Mouse (Mus musculus): ENCODE results near the gene Ppm1m. TPM values are rescaled to one million over a fixed set of nuclear protein-coding genes. Genes with fewer than 3 reads are reported as not detected.

The Ppm1m gene
- total and polyA plus RNA-seq, 3 experiments: 10.8 to 18.9 (median 12.1) TPM

GRCm38 (mm10) chr9:106236818-106237211 is 37.3 kb upstream of the Ppm1m start:
- H3K79me2 ChIP-seq (replicated peaks; ENCODE audit: control insufficient read depth, insufficient read depth, low read length): no peaks in the 10 kb centered on the region
- no peak overlapping the region for H3K4me3 ChIP-seq
- TF ChIP-seq POLR2A (IDR thresholded peaks at IDR 0.05; ENCODE audit: insufficient read depth, low read depth, low read length) (no peak), CTCF (IDR thresholded peaks at IDR 0.05) (no peak), EP300 (IDR thresholded peaks at IDR 0.05; ENCODE audit: insufficient read depth, low read depth, low read length) (no peak)
- no peak overlapping the region for H3K9ac ChIP-seq (ENCODE audit: low read depth, low read length)
- H3K27me3 ChIP-seq (ENCODE audit: control insufficient read depth, insufficient read depth, low read length): no peaks in the 10 kb centered on the region
- intact Hi-C loops (cut with DNase I): no loop called here
- H3K27ac ChIP-seq: no peak overlapping the region; the same call in 1 of the 2 replicates
- H3K4me1 ChIP-seq (ENCODE audit: control insufficient read depth, insufficient read depth, low read length): peaks cover 4% of the 10 kb centered on the region
- WGBS: 67% methylated on average over 3 of the region's 3 CpGs
- H3K36me3 ChIP-seq (ENCODE audit: control insufficient read depth, insufficient read depth, low read length): peaks cover 2% of the 10 kb centered on the region; the same call in 1 of the 2 replicates
- DNase-seq: no peak

- Histone ChIP-seq H3K27me3 (ENCODE audit: control insufficient read depth, insufficient read depth, low read length) (no peaks in the 10 kb centered on the region), H3K4me3 (no peak overlapping the region), H3K4me1 (ENCODE audit: control insufficient read depth, insufficient read depth, low read length) (peaks cover 7% of the 10 kb centered on the region), H3K9ac (ENCODE audit: low read depth, low read length) (no peak overlapping the region), H3K36me3 (ENCODE audit: control insufficient read depth, insufficient read depth, low read length) (peaks cover 2% of the 10 kb centered on the region; the same call in 1 of the 2 replicates), H3K79me2 (replicated peaks; ENCODE audit: control insufficient read depth, insufficient read depth, low read length) (no peaks in the 10 kb centered on the region), H3K27ac (peak overlapping the region; percentile 43)
- no peak for TF ChIP-seq POLR2A (IDR thresholded peaks at IDR 0.05; ENCODE audit: insufficient read depth, low read depth, low read length)
- TF ChIP-seq EP300 (IDR thresholded peaks at IDR 0.05; ENCODE audit: insufficient read depth, low read depth, low read length): no peak
- no peak for TF ChIP-seq CTCF (IDR thresholded peaks at IDR 0.05)
- 83% methylated on average over 23 of the region's 23 CpGs for WGBS
- no peak for DNase-seq
- intact Hi-C loops (cut with DNase I): no loop called here
Observed at GRCm38 (mm10) chr9:106236156-106236817, 36.7 kb upstream of the Ppm1m start.

GRCm38 (mm10) chr9:106235194-106235830 is 35.8 kb upstream of the Ppm1m start:
- DNase-seq: peak; percentile 57 to 72
- peaks cover 9% of the 10 kb centered on the region for H3K4me1 ChIP-seq (ENCODE audit: control insufficient read depth, insufficient read depth, low read length)
- no peaks in the 10 kb centered on the region for H3K79me2 ChIP-seq (replicated peaks; ENCODE audit: control insufficient read depth, insufficient read depth, low read length)
- 74% methylated on average over 23 of the region's 23 CpGs for WGBS
- H3K27ac ChIP-seq: peak overlapping the region; percentile 43
- peaks cover 2% of the 10 kb centered on the region; the same call in 1 of the 2 replicates for H3K36me3 ChIP-seq (ENCODE audit: control insufficient read depth, insufficient read depth, low read length)
- H3K9ac ChIP-seq (ENCODE audit: low read depth, low read length): no peak overlapping the region
- intact Hi-C loops (cut with DNase I): no loop called here
- no peaks in the 10 kb centered on the region for H3K27me3 ChIP-seq (ENCODE audit: control insufficient read depth, insufficient read depth, low read length)
- no peak overlapping the region for H3K4me3 ChIP-seq
- peak; percentile 98 for TF ChIP-seq EP300 (IDR thresholded peaks at IDR 0.05; ENCODE audit: insufficient read depth, low read depth, low read length)
- TF ChIP-seq POLR2A (IDR thresholded peaks at IDR 0.05; ENCODE audit: insufficient read depth, low read depth, low read length): peak; percentile 47; the same call in 1 of the 2 replicates
- TF ChIP-seq CTCF (IDR thresholded peaks at IDR 0.05): no peak

- Histone ChIP-seq H3K27me3 (ENCODE audit: control insufficient read depth, insufficient read depth, low read length) (no peaks in the 10 kb centered on the region), H3K36me3 (ENCODE audit: control insufficient read depth, insufficient read depth, low read length) (peaks cover 2% of the 10 kb centered on the region; the same call in 1 of the 2 replicates), H3K4me1 (ENCODE audit: control insufficient read depth, insufficient read depth, low read length) (peaks cover 9% of the 10 kb centered on the region), H3K27ac (no peak overlapping the region), H3K79me2 (replicated peaks; ENCODE audit: control insufficient read depth, insufficient read depth, low read length) (no peaks in the 10 kb centered on the region), H3K9ac (ENCODE audit: low read depth, low read length) (no peak overlapping the region), H3K4me3 (no peak overlapping the region)
- 84% methylated on average over 6 of the region's 6 CpGs for WGBS
- DNase-seq: no peak
- intact Hi-C loops (cut with DNase I): no loop called here
- TF ChIP-seq CTCF (IDR thresholded peaks at IDR 0.05) (no peak), POLR2A (IDR thresholded peaks at IDR 0.05; ENCODE audit: insufficient read depth, low read depth, low read length) (no peak), EP300 (IDR thresholded peaks at IDR 0.05; ENCODE audit: insufficient read depth, low read depth, low read length) (no peak)
Observed at GRCm38 (mm10) chr9:106233953-106234352, 34.4 kb upstream of the Ppm1m start.

GRCm38 (mm10) chr9:106232956-106233355 is 33.4 kb upstream of the Ppm1m start:
- 82% methylated on average over 3 of the region's 3 CpGs for WGBS
- intact Hi-C loops (cut with DNase I): no loop called here
- Histone ChIP-seq H3K9ac (ENCODE audit: low read depth, low read length) (no peak overlapping the region), H3K79me2 (replicated peaks; ENCODE audit: control insufficient read depth, insufficient read depth, low read length) (no peaks in the 10 kb centered on the region), H3K4me1 (ENCODE audit: control insufficient read depth, insufficient read depth, low read length) (peaks cover 9% of the 10 kb centered on the region), H3K36me3 (ENCODE audit: control insufficient read depth, insufficient read depth, low read length) (peaks cover 2% of the 10 kb centered on the region; the same call in 1 of the 2 replicates), H3K4me3 (no peak overlapping the region), H3K27me3 (ENCODE audit: control insufficient read depth, insufficient read depth, low read length) (no peaks in the 10 kb centered on the region), H3K27ac (no peak overlapping the region)
- DNase-seq: no peak
- TF ChIP-seq CTCF (IDR thresholded peaks at IDR 0.05) (no peak), POLR2A (IDR thresholded peaks at IDR 0.05; ENCODE audit: insufficient read depth, low read depth, low read length) (no peak), EP300 (IDR thresholded peaks at IDR 0.05; ENCODE audit: insufficient read depth, low read depth, low read length) (no peak)

- no peaks in the 10 kb centered on the region for H3K79me2 ChIP-seq (replicated peaks; ENCODE audit: control insufficient read depth, insufficient read depth, low read length)
- TF ChIP-seq POLR2A (IDR thresholded peaks at IDR 0.05; ENCODE audit: insufficient read depth, low read depth, low read length) (no peak), CTCF (IDR thresholded peaks at IDR 0.05) (no peak), EP300 (IDR thresholded peaks at IDR 0.05; ENCODE audit: insufficient read depth, low read depth, low read length) (no peak)
- H3K36me3 ChIP-seq (ENCODE audit: control insufficient read depth, insufficient read depth, low read length): peaks cover 2% of the 10 kb centered on the region; the same call in 1 of the 2 replicates
- no peak overlapping the region for H3K4me3 ChIP-seq
- DNase-seq: no peak
- H3K4me1 ChIP-seq (ENCODE audit: control insufficient read depth, insufficient read depth, low read length): peaks cover 10% of the 10 kb centered on the region
- no peak overlapping the region for H3K27ac ChIP-seq
- H3K27me3 ChIP-seq (ENCODE audit: control insufficient read depth, insufficient read depth, low read length): no peaks in the 10 kb centered on the region
- intact Hi-C loops (cut with DNase I): no loop called here
- WGBS: 82% methylated on average over 4 of the region's 4 CpGs
- no peak overlapping the region for H3K9ac ChIP-seq (ENCODE audit: low read depth, low read length)
Observed at GRCm38 (mm10) chr9:106231816-106232215, 32.3 kb upstream of the Ppm1m start.
